Mouse (Mus musculus) hematopoietic stem cell, adult 5-6 weeks (primary cell): ENCODE results near the gene Otogl. TPM values are rescaled to one million over a fixed set of nuclear protein-coding genes. Genes with fewer than 3 reads are reported as not detected.
"Not testable (repeated sequence)": the region's sequence is repeated elsewhere in the genome, so short reads cannot be mapped to it uniquely, and the experiment has no call there.

Experiments
- ATAC-seq, 2 experiments: fragments of 125-278 bp in 1 of 2; replicated peaks in 1 of 2; 2 replicates each; pipeline ENCODE4 v1.8.0; 2016 to 2017; ENCODE audit warnings: inconsistent platforms in 2 of 2, mild to moderate bottlenecking in 2 of 2, moderate number of reproducible peaks in 2 of 2, low read depth in 1 of 2, moderate TSS enrichment in 1 of 2; ENCODE audit not compliant: low FRiP score in 2 of 2, poor library complexity in 2 of 2, severe bottlenecking in 2 of 2, insufficient read depth in 1 of 2, low TSS enrichment in 1 of 2
- total RNA-seq: library from RNA; stranded (forward); fragments of 172-1452, 232-1000 nt; gene quantifications from 2 replicates; pipeline ENCODE4 v1.2.3, GENCODE M21; 2017

Gene Otogl
- total RNA-seq, 1 experiment from 2014 or later, result not detected

- no peak for ATAC-seq
These were observed 51.6 kb downstream of the Otogl start for GRCm38 (mm10) chr10:107860235-107860917.

GRCm38 (mm10) chr10:107859220-107859619 lies 52.7 kb downstream of the Otogl start:
- no peak; a peak in 1 of 4 replicates for ATAC-seq

DNA sequence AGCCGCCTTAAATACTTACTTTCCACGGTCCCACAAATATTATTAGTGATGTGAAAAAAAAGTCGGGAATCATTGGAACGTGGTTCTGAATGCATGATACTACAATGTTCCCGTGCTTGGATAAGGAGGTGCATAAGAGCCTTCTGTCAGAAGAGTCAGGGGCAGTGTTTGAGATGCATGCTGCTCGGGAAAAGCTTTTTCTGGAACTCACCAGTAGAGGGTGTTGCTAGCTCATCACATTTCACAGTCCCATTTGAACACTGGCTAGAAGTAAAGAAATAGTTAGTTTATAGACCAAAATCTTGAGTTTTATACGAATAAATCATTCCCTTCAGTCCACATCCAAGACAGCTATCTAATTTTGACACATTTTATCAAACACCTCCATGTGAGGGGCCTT lies 53.2 kb downstream of the Otogl start:
- ATAC-seq, result peak; percentile 78 to 79; a peak in 3 of 4 replicates

GRCm38 (mm10) chr10:107844906-107845305 lies 67.0 kb downstream of the Otogl start:
- no peak for ATAC-seq

DNA sequence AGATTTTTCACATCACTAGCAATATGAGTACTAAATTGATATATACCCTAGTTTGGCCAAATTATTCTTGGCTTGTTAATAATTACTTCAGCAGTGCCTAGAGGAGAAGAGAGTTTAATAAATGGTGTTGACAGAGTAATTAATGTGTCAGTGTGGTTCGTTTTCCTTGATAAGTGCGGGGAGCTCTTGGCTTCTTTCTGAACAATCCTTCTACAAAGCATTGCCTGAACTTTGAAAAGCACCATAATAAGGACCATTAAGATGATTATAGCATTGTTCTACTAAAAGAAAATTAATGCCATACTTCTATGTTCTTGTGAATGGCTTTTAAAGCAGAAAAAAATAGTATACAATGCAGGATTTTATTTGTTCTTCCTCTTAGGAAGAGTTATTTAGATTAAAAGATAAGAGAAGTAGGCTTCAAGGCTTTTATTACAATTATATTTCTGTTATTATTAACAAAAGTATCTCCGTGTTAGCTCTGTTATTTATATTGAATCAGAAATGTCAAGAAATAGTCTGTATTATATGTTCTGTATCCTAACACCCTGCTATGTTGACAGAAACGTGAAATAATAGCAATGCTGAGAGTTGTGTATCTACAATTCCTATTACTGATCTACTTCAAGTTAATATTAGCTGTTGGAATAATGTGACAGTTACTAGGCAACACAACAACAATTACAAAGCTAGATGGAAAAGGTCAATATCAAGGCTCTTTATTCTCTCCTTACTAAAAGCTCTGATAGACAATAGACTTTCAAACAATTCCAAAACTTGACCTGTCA lies 77.3 kb downstream of the Otogl start:
- ATAC-seq, result no peak

- no peak for ATAC-seq
These were observed 82.8 kb downstream of the Otogl start for GRCm38 (mm10) chr10:107829151-107829550.

DNA sequence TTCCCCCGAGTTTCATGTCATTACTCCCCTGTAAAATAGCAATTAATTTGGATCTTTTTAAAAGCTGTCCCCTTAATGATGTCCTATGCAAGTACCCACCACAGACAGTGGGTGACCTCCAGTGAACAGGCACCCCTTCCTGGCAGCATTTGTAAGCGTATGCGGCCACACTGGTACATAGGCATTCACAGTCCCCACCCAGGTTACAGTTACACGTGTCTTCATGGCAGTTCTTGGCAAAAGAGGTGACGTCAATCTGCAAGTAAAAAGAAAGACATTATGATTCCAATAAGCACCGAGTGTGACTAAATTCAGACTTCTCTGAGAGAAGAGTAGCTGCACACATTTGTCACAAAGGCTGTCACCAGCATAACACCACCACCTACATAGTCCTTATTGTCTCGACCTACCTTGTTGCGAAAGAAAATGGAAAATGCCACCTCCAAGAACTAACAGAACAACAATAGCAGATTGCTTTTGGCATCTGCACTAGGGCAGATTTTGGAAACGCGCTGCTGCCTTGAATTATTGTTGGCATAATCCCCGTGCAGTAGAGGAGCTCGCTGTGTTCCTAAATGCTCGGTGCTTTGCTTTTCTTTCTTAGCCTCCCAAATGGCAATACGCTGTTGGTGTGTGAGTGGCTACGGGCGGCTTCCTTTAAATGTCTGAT lies 98.0 kb downstream of the Otogl start:
- no peak for ATAC-seq

- ATAC-seq, result peak; percentile 93 to 94
These were observed 101.1 kb downstream of the Otogl start for GRCm38 (mm10) chr10:107810649-107811398.

DNA sequence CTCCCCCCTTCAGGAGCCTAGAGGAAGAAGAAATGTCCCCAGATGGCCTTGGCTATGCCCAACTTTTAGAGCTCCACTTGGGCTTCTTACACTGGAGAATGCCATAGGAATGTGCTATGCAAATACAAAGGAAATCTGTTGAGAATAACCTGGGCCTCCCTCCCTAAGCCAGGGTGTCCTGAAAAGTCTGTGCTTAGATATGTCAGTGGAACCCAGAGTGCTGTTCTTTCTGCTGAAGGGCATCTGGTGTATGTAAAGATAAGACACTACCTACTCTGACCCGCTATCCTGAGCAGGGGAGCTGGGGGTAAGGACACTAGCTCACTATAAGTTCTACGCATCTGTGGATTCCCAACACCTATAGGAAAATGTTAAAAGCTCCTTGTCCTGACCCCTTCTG lies 106.7 kb downstream of the Otogl start:
- no peak for ATAC-seq

- ATAC-seq, result not testable (repeated sequence)
These were observed 107.6 kb downstream of the Otogl start for GRCm38 (mm10) chr10:107804285-107804684.

DNA sequence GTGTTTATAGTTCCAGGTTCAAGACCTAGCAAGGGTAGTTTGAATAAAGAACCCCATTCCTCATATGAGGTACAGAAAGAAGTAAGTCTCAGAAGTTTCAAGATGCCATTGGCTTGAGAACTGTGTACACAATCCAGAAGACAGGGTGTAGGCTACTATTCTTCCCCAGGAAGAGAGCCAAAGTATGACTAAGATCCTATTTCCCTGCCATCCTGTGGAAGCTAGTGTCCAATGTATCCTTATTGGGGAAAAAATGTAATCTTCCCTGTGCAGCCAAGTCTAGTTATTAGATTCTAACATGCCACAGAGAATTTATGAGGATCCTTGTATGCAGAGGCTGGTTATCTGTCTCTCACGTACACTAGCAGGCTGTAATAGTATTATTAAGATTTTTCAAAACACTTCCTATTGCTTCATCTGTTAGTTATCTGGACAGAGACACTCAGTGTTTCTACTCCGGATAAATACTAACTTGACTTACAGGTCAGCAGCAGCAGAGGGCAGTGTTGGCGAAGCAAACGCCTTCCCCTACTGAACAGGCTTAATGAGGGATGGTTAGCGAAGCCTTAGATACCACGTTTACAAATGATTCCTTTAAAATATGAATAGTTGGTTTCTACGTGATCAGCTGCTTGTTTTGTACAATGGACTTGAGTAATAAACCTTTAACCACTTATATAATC lies 112.1 kb downstream of the Otogl start:
- peak; percentile 94 to 98 for ATAC-seq

DNA sequence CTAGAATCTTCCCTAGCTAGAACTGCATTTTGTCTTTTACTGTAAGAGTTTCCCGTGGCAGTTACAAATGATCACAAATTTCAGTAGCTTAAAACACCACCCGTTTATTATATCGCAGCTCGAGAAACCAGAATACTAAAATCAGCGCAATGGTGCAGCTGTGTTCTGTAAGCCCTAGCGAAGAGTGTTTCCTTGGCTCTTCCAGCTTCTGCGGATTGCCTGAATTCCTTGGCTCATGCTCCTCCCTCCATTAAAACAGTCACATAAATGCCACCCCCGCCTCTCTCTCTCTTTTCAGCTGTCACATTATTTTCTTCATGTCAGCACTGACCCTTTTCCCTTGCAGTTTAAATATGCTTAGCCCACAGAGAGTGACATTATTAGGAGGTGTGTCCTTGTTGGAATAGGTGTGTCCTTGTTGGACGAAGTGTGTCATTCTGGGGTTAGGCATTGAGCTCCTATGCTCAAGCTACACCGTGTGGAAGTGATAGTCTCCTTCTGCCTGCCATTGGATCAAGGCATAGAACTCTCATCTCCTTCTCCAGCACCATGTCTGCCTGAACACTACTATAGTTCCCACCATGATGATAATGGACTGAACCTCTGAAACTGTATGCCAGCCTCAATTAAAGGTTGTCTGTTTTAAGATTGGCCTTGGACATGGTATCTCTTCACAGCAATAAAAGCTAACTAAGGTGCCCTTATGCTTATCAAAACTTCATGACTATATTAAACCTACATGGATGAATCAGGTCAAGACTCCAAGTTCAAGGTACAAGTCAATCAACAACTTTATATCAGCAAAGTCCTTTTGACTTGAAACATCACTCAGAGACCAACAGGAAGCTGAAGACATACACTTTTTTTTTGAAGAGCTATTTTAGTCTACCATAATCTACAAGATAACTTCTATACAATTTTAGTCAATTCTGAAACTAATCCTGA lies 116.8 kb downstream of the Otogl start:
- ATAC-seq, result no peak

DNA sequence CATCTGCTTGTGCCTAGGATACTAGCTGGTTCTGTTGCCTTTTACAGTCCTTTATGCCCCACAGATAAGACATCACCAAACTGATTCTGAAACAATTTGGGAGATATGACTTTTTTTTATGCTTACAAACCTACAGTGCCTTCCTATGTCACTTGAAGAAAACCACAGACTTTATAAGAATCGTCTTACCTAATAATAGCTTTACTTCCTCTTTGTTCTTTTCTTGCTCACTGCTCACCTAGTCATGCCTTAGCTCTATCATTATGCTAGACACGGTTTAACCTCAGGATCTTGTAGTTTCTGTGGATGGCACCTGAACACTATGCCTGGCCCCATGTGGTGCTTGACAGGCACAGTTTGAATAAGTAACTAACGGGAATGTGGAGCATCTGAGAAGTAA lies 119.4 kb downstream of the Otogl start:
- ATAC-seq, result peak; percentile 37 to 45; a peak in 3 of 4 replicates

GRCm38 (mm10) chr10:107779548-107779947 lies 132.4 kb downstream of the Otogl start:
- ATAC-seq, result no peak

GRCm38 (mm10) chr10:107759624-107760023 lies 152.3 kb downstream of the Otogl start:
- no peak for ATAC-seq

- peak; percentile 69 to 82; a peak in 3 of 4 replicates for ATAC-seq
These were observed 158.5 kb downstream of the Otogl start for GRCm38 (mm10) chr10:107753471-107753870.
